Mouse (Mus musculus) adrenal gland, postnatal 14 days (tissue): ENCODE results near the gene Atp13a2. TPM values are rescaled to one million over a fixed set of nuclear protein-coding genes. Genes with fewer than 3 reads are reported as not detected.

Experiments used
- DNase-seq: peaks from one replicate; pipeline ENCODE4 v3.0.0; 2021; ENCODE audit warnings: mixed read lengths
- total RNA-seq: library from RNA; stranded (reverse); gene quantifications from 2 replicates; pipeline ENCODE4 v1.2.3, GENCODE M21; 2021

The Atp13a2 gene
- total RNA-seq, 1 experiment from 2014 or later, result 28.7 TPM

GRCm38 (mm10) chr4:140961467-140962206 is 25.0 kb upstream of the Atp13a2 start:
- peak; percentile 54 for DNase-seq

DNA sequence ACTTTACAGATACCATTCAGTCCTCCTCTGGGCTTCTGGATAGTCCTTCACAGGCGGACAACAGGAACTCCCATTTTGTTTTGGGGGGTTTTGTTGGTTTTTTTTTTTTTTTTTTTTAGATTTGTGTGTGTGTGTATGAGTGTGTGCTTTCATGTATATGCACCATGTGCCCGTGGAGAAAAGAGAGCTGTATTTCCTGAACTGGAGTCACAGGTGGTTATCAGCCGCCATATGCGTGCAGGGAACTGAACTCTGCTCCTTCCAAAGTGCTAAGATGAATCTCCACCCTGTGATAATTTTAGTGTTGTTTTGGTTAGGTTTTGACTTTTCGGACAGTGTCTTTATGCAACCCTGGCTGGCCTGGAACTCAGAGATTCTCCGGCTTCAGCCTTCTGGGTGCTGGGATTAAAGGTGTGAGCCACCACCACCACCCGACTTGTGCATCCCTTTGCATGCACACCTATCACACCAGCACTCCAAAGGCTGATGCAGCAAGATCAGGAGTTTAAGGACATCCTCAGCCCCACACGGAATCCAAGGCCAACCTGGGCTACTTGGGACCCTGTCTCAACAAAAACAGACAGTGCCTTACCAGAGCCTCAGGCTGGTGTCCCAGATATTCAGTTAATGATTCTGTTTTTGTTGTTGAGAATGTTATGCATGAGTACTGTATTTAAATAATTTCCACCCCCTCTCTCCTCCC is 24.3 kb upstream of the Atp13a2 start:
- DNase-seq, result no peak

DNA sequence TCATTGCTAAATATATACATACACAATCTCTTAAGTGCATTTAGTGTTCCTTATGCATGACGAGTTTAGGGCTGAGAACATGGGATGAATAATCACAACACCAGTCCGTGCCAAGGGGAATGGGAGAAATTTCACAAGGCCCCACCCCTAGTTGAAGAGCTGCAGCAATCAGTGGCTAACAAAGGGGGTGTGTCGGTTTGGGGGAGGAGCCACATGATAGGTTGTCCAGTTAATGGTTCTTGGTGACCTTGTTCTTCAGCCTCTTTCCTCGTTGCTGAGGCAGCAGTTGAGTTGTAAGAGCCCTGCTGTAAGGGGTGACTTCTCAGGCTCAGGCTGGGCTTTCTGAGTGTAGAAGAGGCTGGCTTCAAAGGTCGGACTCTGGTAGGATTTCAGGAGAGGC is 23.7 kb upstream of the Atp13a2 start:
- peak; percentile 91 for DNase-seq

- DNase-seq, result no peak
Measured at GRCm38 (mm10) chr4:140963941-140964597, 22.6 kb upstream of the Atp13a2 start.

- DNase-seq, result peak; percentile 92
Measured at GRCm38 (mm10) chr4:140964620-140965019, 22.1 kb upstream of the Atp13a2 start.

- DNase-seq, result no peak
Measured at GRCm38 (mm10) chr4:140967386-140968159, 19.1 kb upstream of the Atp13a2 start.

DNA sequence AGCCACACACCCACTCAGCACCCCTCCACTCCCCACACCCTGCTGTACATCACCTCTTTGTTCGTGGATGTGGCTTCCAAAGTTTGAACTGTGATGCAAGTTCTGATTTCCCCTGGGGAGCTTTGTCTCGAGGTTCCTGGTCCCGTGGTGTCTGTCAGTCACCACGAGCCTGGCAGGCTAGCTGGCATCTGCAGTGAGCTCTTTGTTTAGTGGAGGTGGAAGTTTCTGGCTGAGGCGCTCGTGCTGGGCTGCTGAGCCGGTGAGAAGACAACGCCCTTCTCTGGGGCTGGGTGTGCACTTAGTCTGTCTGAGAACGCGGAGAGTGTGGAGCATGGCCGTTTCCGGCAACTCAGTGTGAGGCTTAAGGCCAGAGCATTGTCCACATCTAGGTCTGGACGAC is 15.0 kb upstream of the Atp13a2 start:
- peak; percentile 35 for DNase-seq

GRCm38 (mm10) chr4:140974408-140974807 is 12.3 kb upstream of the Atp13a2 start:
- no peak for DNase-seq

DNA sequence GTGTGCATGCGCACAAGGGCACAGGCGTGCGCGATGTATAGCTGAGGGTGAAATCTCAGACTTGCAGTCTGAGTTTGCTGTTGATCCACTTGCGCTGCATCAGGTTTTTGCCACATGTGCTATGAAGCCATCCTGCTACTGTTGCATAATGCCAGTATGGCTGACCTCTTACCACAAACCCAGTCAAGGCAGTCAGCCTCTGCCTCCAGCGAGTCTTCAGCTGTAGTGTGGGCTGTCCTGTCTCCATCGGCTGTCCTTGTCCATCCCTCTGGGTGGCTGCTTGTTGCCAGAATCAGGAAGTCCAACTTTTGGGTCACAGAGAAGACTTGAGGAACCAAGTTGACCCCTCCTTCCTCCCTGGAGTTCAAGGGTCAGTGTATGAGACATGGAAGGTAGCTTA is 11.3 kb upstream of the Atp13a2 start:
- peak; percentile 57 for DNase-seq

DNA sequence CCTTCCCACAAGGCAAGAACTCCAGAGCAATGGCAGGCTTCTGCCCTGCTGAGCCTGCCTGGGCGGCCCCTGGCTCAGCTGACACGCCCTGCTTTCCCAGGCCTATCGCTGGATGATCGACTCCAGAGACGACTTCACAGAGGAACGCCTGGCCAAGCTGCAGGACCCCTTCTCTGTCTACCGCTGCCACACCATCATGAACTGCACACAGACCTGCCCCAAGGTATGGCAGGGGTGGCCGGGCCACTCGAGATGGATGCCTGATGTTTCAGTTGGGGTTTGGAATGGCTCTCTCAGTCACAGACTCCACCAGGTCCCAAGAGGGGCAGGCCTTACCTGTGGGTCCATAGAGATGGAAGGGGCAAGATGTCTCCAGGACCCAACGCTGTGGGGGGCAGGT is 9.4 kb upstream of the Atp13a2 start:
- no peak for DNase-seq

GRCm38 (mm10) chr4:140977886-140978692 is 8.6 kb upstream of the Atp13a2 start:
- DNase-seq, result peak; percentile 81

- no peak for DNase-seq
Measured at GRCm38 (mm10) chr4:140981605-140982004, 5.1 kb upstream of the Atp13a2 start.

DNA sequence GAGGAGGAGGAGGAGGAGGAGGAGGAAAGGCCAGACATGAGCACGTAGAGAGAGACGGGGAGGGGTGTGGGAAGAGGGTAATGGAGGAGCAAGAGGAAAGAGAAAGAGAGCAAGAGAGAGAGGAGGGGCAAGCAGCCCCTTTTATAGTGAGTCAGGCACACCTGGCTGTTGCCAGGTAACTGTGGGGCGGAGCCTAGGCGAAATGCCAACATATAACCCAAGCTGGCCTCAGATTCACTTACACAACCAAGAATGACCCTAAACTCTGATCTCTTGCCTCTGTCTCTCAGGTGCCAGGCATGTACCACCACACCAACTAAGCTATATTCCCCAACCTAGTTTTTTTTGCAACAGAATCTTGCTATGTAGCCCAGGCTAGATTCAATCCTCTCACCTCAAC is 3.9 kb upstream of the Atp13a2 start:
- no peak for DNase-seq

- DNase-seq, result peak; percentile 67
Measured at GRCm38 (mm10) chr4:140983442-140983841, 3.2 kb upstream of the Atp13a2 start.

DNA sequence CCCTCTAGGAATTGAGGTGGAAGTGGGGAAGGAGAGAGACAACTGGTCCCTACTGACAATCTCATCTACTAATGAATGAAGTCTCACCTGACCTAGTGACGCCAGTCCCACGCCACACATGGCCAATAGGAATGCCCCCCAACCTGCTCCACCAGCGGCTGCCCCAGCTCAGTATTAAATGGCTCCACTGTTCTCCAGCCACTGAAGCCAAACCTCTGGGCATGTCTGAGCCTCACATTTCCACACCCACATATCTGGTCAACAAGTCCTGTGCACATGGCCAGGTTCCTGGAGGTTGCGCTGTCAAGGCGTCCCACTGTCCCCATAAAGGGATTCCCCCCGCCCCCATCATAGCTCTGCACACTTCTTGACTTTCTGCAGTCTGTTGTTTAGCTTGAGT is 2.1 kb upstream of the Atp13a2 start:
- no peak for DNase-seq

DNA sequence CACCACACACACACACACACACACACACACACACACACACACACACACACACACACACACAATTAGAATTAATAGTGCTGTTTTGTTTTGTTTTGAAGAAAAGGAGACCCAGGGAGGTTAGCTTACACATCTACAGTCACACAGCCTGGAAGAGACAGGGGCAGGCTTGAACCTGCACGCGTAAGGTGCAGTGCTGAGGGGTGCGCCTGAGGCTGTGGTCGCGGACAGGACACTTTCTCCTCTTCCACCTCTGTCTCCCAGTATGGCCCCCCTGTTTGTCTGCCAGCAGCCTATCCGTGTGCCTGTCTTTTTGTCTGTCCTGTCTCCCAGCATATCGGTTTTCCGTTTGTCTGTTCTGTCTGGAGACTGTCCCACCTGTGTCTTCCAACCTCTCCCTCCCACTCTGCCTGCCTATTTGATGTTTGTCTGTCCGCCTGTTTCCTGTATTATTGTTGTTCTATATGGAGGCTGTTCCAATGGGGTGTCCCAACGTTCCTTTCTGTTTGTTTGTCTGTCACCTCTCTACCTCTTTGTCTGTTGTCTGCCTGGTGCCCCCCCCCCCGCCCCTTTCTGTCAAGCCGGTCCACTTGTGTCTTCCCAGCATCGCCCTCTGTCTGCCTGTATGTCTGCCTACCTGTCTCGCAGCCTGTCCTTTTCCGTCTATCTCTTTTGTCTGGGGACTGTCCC is 506 bp upstream of the Atp13a2 start:
- DNase-seq, result no peak

DNA sequence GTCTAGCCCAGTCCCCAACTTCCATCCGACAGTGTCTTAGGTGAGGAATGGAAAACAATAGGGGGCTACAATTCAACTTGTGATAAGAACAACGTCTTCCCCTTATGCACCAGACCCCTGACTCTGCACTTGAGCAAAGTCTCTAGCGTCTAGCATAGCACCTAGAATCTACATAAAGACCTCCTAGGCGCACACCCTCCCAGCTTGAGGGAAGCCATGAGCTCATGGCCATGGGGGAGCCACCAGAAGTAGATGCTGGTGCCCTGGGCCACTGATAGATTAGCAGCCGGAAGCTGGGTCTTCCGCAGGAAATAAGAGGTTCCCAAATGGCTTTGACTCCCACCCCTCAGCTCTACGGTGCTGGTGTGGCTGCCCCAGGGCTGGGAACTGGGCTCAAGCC is 803 bp downstream of the Atp13a2 start:
- DNase-seq, result no peak

DNA sequence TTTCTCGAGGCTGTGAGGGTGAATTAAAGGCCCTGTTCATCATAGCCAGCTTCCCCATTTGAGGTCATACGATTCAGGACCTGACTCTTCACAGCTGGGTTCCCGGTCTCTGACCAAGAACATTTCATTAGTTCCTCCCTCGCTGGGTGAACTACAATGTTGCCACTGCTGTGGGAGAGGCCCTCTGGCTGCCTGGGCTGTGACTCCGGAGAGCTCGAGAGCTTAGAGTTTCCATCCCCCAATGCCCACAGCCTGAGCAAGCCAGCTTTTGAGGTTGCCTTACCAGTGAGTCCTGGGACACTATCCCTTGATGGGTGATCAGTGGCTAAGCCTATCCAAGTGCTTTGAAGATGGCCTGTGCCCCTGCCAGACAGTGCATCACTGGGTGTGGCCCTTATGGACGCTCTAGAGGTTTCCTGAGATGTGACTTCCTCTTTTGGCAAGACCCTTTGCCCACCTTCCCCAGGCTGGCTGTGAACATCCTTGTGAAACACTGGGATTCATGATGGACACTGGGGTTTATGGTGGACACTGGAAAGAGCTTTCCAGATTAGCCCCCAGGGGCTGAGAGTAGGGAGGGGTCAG is 2.1 kb downstream of the Atp13a2 start:
- DNase-seq, result no peak

DNA sequence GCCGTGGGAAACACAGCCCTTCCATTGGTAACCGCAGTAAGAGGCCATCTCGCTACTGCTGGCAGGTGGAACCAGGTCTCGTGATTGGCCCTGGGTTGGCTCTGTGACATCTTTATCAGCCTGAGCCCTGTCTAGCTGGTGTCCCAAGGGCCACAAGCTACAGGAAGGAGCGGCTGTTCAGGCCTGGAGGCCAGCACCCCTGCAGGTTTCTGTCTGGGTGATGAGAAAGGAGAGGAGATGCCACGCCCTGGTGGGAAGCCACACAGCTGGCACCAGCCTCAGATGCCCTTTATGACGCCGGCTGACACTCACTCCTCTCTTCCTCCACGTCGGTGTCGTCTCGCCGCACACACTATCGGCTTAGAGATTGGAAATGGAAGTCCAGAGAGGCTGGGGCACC is 2.8 kb downstream of the Atp13a2 start:
- DNase-seq, result no peak

GRCm38 (mm10) chr4:140992215-140992614 is 5.5 kb downstream of the Atp13a2 start:
- no peak for DNase-seq

GRCm38 (mm10) chr4:140993846-140994245 is 7.2 kb downstream of the Atp13a2 start:
- DNase-seq, result no peak
